Mouse (Mus musculus) ovary, postnatal 14 days (tissue): ENCODE data around the gene Qars.

Source experiments
- DNase-seq: peaks from one replicate; pipeline ENCODE4 v3.0.0; 2022; ENCODE audit warnings: low spot score

Gene Qars

GRCm38 (mm10) chr9:108488403-108488802, 19.1 kb upstream of the Qars start:
- DNase-seq = no peak

- no peak for DNase-seq
These were observed 18.3 kb upstream of the Qars start for GRCm38 (mm10) chr9:108489215-108489614.

- DNase-seq = no peak
These were observed 17.6 kb upstream of the Qars start for GRCm38 (mm10) chr9:108489702-108490558.

- DNase-seq = peak; percentile 90
These were observed 16.8 kb upstream of the Qars start, which contains the start of gene Usp19 for GRCm38 (mm10) chr9:108490559-108491285. TSS of gene Usp19 (plus strand) at chr9:108490602.

GRCm38 (mm10) chr9:108491286-108491580, 16.3 kb upstream of the Qars start:
- DNase-seq = no peak

- no peak for DNase-seq
These were observed 15.3 kb upstream of the Qars start for GRCm38 (mm10) chr9:108492043-108492750.

- DNase-seq = no peak
These were observed 14.3 kb upstream of the Qars start for GRCm38 (mm10) chr9:108493246-108493645.

- no peak for DNase-seq
These were observed 13.2 kb upstream of the Qars start for GRCm38 (mm10) chr9:108494146-108494825.

- DNase-seq = no peak
These were observed 12.6 kb upstream of the Qars start for GRCm38 (mm10) chr9:108494905-108495304.

- no peak for DNase-seq
These were observed 8.3 kb upstream of the Qars start for GRCm38 (mm10) chr9:108499231-108499630.

- no peak for DNase-seq
These were observed 7.6 kb upstream of the Qars start for GRCm38 (mm10) chr9:108499943-108500342.

- no peak for DNase-seq
These were observed 605 bp upstream of the Qars start for GRCm38 (mm10) chr9:108506901-108507300.

GRCm38 (mm10) chr9:108508776-108509175, 1.3 kb downstream of the Qars start:
- DNase-seq = no peak

GRCm38 (mm10) chr9:108516380-108517251, 9.1 kb downstream of the Qars start, which contains the start of gene Qrich1:
TSS of gene Qrich1 (plus strand) at chr9:108516806.
- DNase-seq = peak; percentile 83

GRCm38 (mm10) chr9:108517253-108517930, 9.9 kb downstream of the Qars start:
- DNase-seq = peak; percentile 69

- peak; percentile 18 for DNase-seq
These were observed 10.4 kb downstream of the Qars start for GRCm38 (mm10) chr9:108517931-108518332.

- DNase-seq = no peak
These were observed 14.1 kb downstream of the Qars start for GRCm38 (mm10) chr9:108521604-108522003.

- no peak for DNase-seq
These were observed 15.8 kb downstream of the Qars start for GRCm38 (mm10) chr9:108523341-108523740.

GRCm38 (mm10) chr9:108525400-108525799, 17.9 kb downstream of the Qars start:
- DNase-seq = no peak

- DNase-seq = no peak
These were observed 23.4 kb downstream of the Qars start for GRCm38 (mm10) chr9:108530954-108531353.
